Mouse (Mus musculus): ENCODE results near the gene Gm21788.
"Not testable (repeated sequence)": the region's sequence is repeated elsewhere in the genome, so short reads cannot be mapped to it uniquely, and the experiment has no call there.

Gene Gm21788

GRCm38 (mm10) chrY:7404710-7405109 lies at the start of gene Gm21788:
Gene Gm21788, plus strand, starts transcription at chrY:7405010.
- DNase-seq (ENCODE audit: low spot score), result not testable (repeated sequence)
